Mouse (Mus musculus): Measurements from ENCODE around the gene Rnf2.

GRCm38 (mm10) chr1:151516871-151517270, 16.1 kb upstream of the Rnf2 start:
- TF ChIP-seq POLR2A (IDR thresholded peaks at IDR 0.05; ENCODE audit: insufficient read depth, low read length) = no peak
- no peak for TF ChIP-seq CTCF (IDR thresholded peaks at IDR 0.05; ENCODE audit: low read depth, low read length)

Data from ES-Bruce4 (cell line).